Mouse (Mus musculus) MEL (cell line): Measurements from ENCODE around the gene Crim1. TPM values are rescaled to one million over a fixed set of nuclear protein-coding genes. Genes with fewer than 3 reads are reported as not detected.

Source experiments
- DNase-seq: peaks from one replicate; pipeline ENCODE4 v3.0.0; 2011; ENCODE audit warnings: low read depth, low spot score
- H3K27ac ChIP-seq: 2 replicates; pipeline ENCODE4 v1.5.1; 2012; ENCODE audit warnings: low read depth, mild to moderate bottlenecking, control low read depth, low read length, moderate library complexity; ENCODE audit not compliant: control insufficient read depth
- H3K27me3 ChIP-seq, 2 experiments: fragments of 150-350 bp in 1 of 2; sonication (generic) in 1 of 2; 2 replicates each; pipeline ENCODE4 v1.6.1; 2012; ENCODE audit warnings: low read length in 2 of 2, mild to moderate bottlenecking in 2 of 2, improper control_type of control experiment in 1 of 2, moderate library complexity in 1 of 2; ENCODE audit not compliant: insufficient read depth in 2 of 2, control insufficient read depth in 1 of 2
- H3K36me3 ChIP-seq, 2 experiments: 2 replicates each; pipeline ENCODE4 v1.6.1; 2012 to 2014; ENCODE audit warnings: low read length in 2 of 2, improper control_type of control experiment in 1 of 2, inconsistent platforms in 1 of 2, mild to moderate bottlenecking in 1 of 2; ENCODE audit not compliant: insufficient read depth in 2 of 2, control insufficient read depth in 1 of 2
- H3K4me1 ChIP-seq, 2 experiments: fragments of 150-350 bp in 1 of 2; sonication (generic) in 1 of 2; 2 replicates each; pipeline ENCODE4 v1.6.1; 2012; ENCODE audit warnings: low read length in 2 of 2, improper control_type of control experiment in 1 of 2, mild to moderate bottlenecking in 1 of 2; ENCODE audit not compliant: insufficient read depth in 2 of 2, control insufficient read depth in 1 of 2
- H3K4me3 ChIP-seq, 2 experiments: fragments of 150-350 bp in 1 of 2; sonication (generic) in 1 of 2; 2 replicates each; pipeline ENCODE4 v1.5.1; 2012; ENCODE audit warnings: low read depth in 2 of 2, low read length in 2 of 2, mild to moderate bottlenecking in 2 of 2, moderate library complexity in 2 of 2, control low read depth in 1 of 2, improper control_type of control experiment in 1 of 2; ENCODE audit not compliant: control insufficient read depth in 1 of 2, insufficient read depth in 1 of 2
- H3K79me2 ChIP-seq: 2 replicates; pipeline ENCODE4 v1.6.1; 2012; ENCODE audit warnings: mild to moderate bottlenecking, low read length, moderate library complexity; ENCODE audit not compliant: control insufficient read depth, poor library complexity, insufficient read depth
- H3K9ac ChIP-seq: 2 replicates; pipeline ENCODE4 v1.6.1; 2012; ENCODE audit warnings: low read depth, mild to moderate bottlenecking, control low read depth, low read length, moderate library complexity; ENCODE audit not compliant: control insufficient read depth, poor library complexity, severe bottlenecking
- H3K9me3 ChIP-seq: fragments of 150-350 bp; sonication (generic); replicated peaks from 2 replicates; pipeline ENCODE4 v1.6.1; 2012; ENCODE audit warnings: mild to moderate bottlenecking, low read length, improper control_type of control experiment, moderate library complexity; ENCODE audit not compliant: insufficient read depth
- BHLHE40 ChIP-seq: IDR thresholded peaks from 2 replicates; pipeline ENCODE4 v1.6.1; 2012; ENCODE audit warnings: low read depth, mild to moderate bottlenecking, inconsistent platforms, low read length, improper control_type of control experiment, borderline replicate concordance
- CHD1 ChIP-seq: IDR thresholded peaks from 2 replicates; pipeline ENCODE4 v1.6.1; 2012; ENCODE audit warnings: low read depth, mild to moderate bottlenecking, inconsistent platforms, low read length, improper control_type of control experiment
- E2F4 ChIP-seq: IDR thresholded peaks from 2 replicates; pipeline ENCODE4 v1.6.1; 2011; ENCODE audit warnings: low read depth, low read length, improper control_type of control experiment, borderline replicate concordance
- GATA1 ChIP-seq: IDR thresholded peaks from 2 replicates; pipeline ENCODE4 v1.6.1; 2011; ENCODE audit warnings: low read depth, low read length, improper control_type of control experiment
- HCFC1 ChIP-seq: IDR thresholded peaks from 2 replicates; pipeline ENCODE4 v1.6.1; 2012; ENCODE audit warnings: low read depth, mild to moderate bottlenecking, inconsistent platforms, low read length, improper control_type of control experiment, moderate library complexity
- JUND ChIP-seq: IDR thresholded peaks from 2 replicates; pipeline ENCODE4 v1.6.1; 2011; ENCODE audit warnings: low read depth, mild to moderate bottlenecking, improper control_type of control experiment, low read length
- MAFK ChIP-seq: IDR thresholded peaks from 2 replicates; pipeline ENCODE4 v1.6.1; 2011; ENCODE audit warnings: low read depth, mild to moderate bottlenecking, low read length, improper control_type of control experiment, borderline replicate concordance
- MAZ ChIP-seq: IDR thresholded peaks from 2 replicates; pipeline ENCODE4 v1.6.1; 2012; ENCODE audit warnings: low read depth, mild to moderate bottlenecking, inconsistent platforms, low read length, improper control_type of control experiment
- MEF2A ChIP-seq: IDR thresholded peaks from 2 replicates; pipeline ENCODE4 v1.6.1; 2014; ENCODE audit warnings: low read depth, mild to moderate bottlenecking, inconsistent platforms, low read length, improper control_type of control experiment; ENCODE audit not compliant: poor library complexity, insufficient replicate concordance, severe bottlenecking; ENCODE audit errors: extremely low read depth
- MXI1 ChIP-seq: IDR thresholded peaks from 2 replicates; pipeline ENCODE4 v1.6.1; 2011; ENCODE audit warnings: mild to moderate bottlenecking, low read depth, low read length, improper control_type of control experiment
- MYB ChIP-seq: IDR thresholded peaks from 2 replicates; pipeline ENCODE4 v1.6.1; 2011; ENCODE audit warnings: mild to moderate bottlenecking, low read depth, low read length, improper control_type of control experiment
- POLR2AphosphoS5 ChIP-seq: IDR thresholded peaks from 2 replicates; pipeline ENCODE4 v1.6.1; 2012; ENCODE audit warnings: low read depth, borderline replicate concordance, mild to moderate bottlenecking, inconsistent platforms, low read length, moderate library complexity, mixed read lengths
- RCOR1 ChIP-seq: IDR thresholded peaks from 2 replicates; pipeline ENCODE4 v1.6.1; 2012; ENCODE audit warnings: low read depth, mild to moderate bottlenecking, inconsistent platforms, low read length, improper control_type of control experiment
- SMC3 ChIP-seq: IDR thresholded peaks from 2 replicates; pipeline ENCODE4 v1.6.1; 2011; ENCODE audit warnings: low read depth, low read length, improper control_type of control experiment
- TAL1 ChIP-seq: IDR thresholded peaks from 2 replicates; pipeline ENCODE4 v1.6.1; 2012; ENCODE audit warnings: mild to moderate bottlenecking, inconsistent platforms, low read length, moderate library complexity, mixed read lengths
- TCF12 ChIP-seq: IDR thresholded peaks from 2 replicates; pipeline ENCODE4 v1.6.1; 2014; ENCODE audit warnings: low read depth, mild to moderate bottlenecking, inconsistent platforms, low read length, improper control_type of control experiment, moderate library complexity
- UBTF ChIP-seq: IDR thresholded peaks from 2 replicates; pipeline ENCODE4 v1.6.1; 2012; ENCODE audit warnings: low read depth, mild to moderate bottlenecking, inconsistent platforms, low read length, improper control_type of control experiment, moderate library complexity, borderline replicate concordance; ENCODE audit not compliant: insufficient read depth
- USF1 ChIP-seq: IDR thresholded peaks from 2 replicates; pipeline ENCODE4 v1.6.1; 2014; ENCODE audit warnings: low read depth, mild to moderate bottlenecking, inconsistent platforms, low read length, improper control_type of control experiment, moderate library complexity
- USF2 ChIP-seq, 2 experiments: IDR thresholded peaks; 2 replicates each; pipeline ENCODE4 v1.6.1; 2011 to 2012; ENCODE audit warnings: improper control_type of control experiment in 2 of 2, low read length in 2 of 2, borderline replicate concordance in 1 of 2, inconsistent platforms in 1 of 2, low read depth in 1 of 2, mild to moderate bottlenecking in 1 of 2; ENCODE audit not compliant: insufficient read depth in 1 of 2
- ZC3H11A ChIP-seq: IDR thresholded peaks from 2 replicates; pipeline ENCODE4 v1.6.1; 2012; ENCODE audit warnings: low read depth, mild to moderate bottlenecking, inconsistent platforms, low read length, improper control_type of control experiment
- ZKSCAN1 ChIP-seq: IDR thresholded peaks from 2 replicates; pipeline ENCODE4 v1.6.1; 2012; ENCODE audit warnings: low read depth, mild to moderate bottlenecking, inconsistent platforms, low read length, improper control_type of control experiment, moderate library complexity
- ZMIZ1 ChIP-seq: IDR thresholded peaks from 2 replicates; pipeline ENCODE4 v1.6.1; 2012; ENCODE audit warnings: low read depth, mild to moderate bottlenecking, inconsistent platforms, low read length, improper control_type of control experiment, moderate library complexity
- ZNF384 ChIP-seq: IDR thresholded peaks from 2 replicates; pipeline ENCODE4 v1.6.1; 2012; ENCODE audit warnings: low read depth, mild to moderate bottlenecking, inconsistent platforms, low read length, improper control_type of control experiment
- polyA plus RNA-seq, 2 experiments: library from polyadenylated mRNA; stranded (reverse) in 1 of 2; unstranded in 1 of 2; fragments of >175 nt in 1 of 2; fragments of >200 nt in 1 of 2; gene quantifications; 2 replicates each; pipeline versions ENCODE4 v1.2.1 to v1.2.4; 2012; ENCODE audit warnings: low replicate concordance in 2 of 2, low read depth in 1 of 2; ENCODE audit not compliant: insufficient read length in 2 of 2, insufficient read depth in 1 of 2, missing spikeins in 1 of 2
- total RNA-seq: library from RNA; depleted of rRNA; stranded (reverse); fragments of 300-350 nt; gene quantifications from 2 replicates; pipeline ENCODE4 v1.2.3, GENCODE M21; 2012

The Crim1 gene
- total and polyA plus RNA-seq, 3 experiments = not detected

- DNase-seq = no peak
- Histone ChIP-seq H3K36me3 (peaks cover 0 to 2% of the 10 kb centered on the region in 2 experiments; a peak in 1 of 4 replicates), H3K27ac (no peak overlapping the region), H3K79me2 (no peaks in the 10 kb centered on the region), H3K9ac (no peak overlapping the region), H3K9me3 (no peaks in the 10 kb centered on the region), H3K27me3 (no peaks in the 10 kb centered on the region), H3K4me1 (peaks cover 0 to 2% of the 10 kb centered on the region in 2 experiments; a peak in 1 of 4 replicates), H3K4me3 (no peak overlapping the region)
- TF ChIP-seq E2F4 (no peak), ZC3H11A (no peak), MAZ (no peak), USF1 (no peak), RCOR1 (no peak), USF2 (IDR thresholded peaks at IDR 0.05; ENCODE audit: borderline replicate concordance in 1 of 2, insufficient read depth in 1 of 2, low read depth in 1 of 2, low read length in 2 of 2) (no peak), GATA1 (no peak), ZKSCAN1 (no peak), MYB (no peak), MAFK (no peak), SMC3 (no peak), MXI1 (no peak)
These were observed 115.6 kb downstream of the Crim1 start for GRCm38 (mm10) chr17:78315659-78316058.

DNA sequence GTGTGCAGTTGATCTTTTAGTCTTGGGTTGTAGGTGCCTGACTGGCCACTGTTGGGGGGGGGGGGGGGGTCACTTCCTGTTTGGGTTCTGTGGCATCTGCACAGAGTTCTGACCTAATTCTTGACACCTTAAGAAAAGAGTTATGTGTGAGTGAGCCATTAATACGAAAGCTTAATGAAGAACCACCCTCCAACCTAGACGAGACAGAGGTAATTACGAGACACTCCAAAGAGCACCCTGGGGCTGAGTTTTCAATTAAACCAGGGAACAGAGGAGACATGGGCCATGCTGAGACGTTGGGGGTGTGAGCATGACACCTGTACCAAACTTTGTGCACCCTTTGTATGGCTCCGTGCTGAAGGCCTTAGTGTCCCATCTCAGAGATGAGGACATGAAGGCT, 117.3 kb downstream of the Crim1 start:
- H3K36me3 ChIP-seq = peaks cover 0 to 2% of the 10 kb centered on the region in 2 experiments; a peak in 1 of 4 replicates

More for the DNA sequence above, 117.3 kb downstream of the Crim1 start:
- no peak for DNase-seq
- no peaks in the 10 kb centered on the region for H3K9me3 ChIP-seq
- H3K27me3 ChIP-seq = no peaks in the 10 kb centered on the region
- H3K9ac ChIP-seq = no peak overlapping the region
- H3K79me2 ChIP-seq = no peaks in the 10 kb centered on the region
- H3K4me1 ChIP-seq = peaks cover 0 to 2% of the 10 kb centered on the region in 2 experiments; a peak in 1 of 4 replicates
- TF ChIP-seq MEF2A = no peak
- no peak for TF ChIP-seq TCF12
- TF ChIP-seq JUND = no peak
- TF ChIP-seq GATA1 = no peak
- no peak for TF ChIP-seq ZC3H11A
- no peak for TF ChIP-seq BHLHE40
- no peak for TF ChIP-seq HCFC1
- no peak for TF ChIP-seq ZMIZ1
- no peak for TF ChIP-seq TAL1
- no peak for TF ChIP-seq ZNF384
- no peak for TF ChIP-seq CHD1
- no peak for TF ChIP-seq MAZ
- no peak for TF ChIP-seq POLR2AphosphoS5
- TF ChIP-seq ZKSCAN1 = no peak
- no peak for TF ChIP-seq MXI1
- no peak for TF ChIP-seq UBTF
- H3K27ac ChIP-seq = no peak overlapping the region
- no peak overlapping the region for H3K4me3 ChIP-seq
